Mouse (Mus musculus) intestine, embryonic 16.5 days (tissue): ENCODE measurements around the gene E2f3. TPM values are rescaled to one million over a fixed set of nuclear protein-coding genes. Genes with fewer than 3 reads are reported as not detected.

ENCODE experiments used
- ATAC-seq: fragments of 200-750 bp; cut with Nextera tagmentation; 2 replicates; pipeline ENCODE4 v1.8.0; 2017; ENCODE audit warnings: moderate TSS enrichment, moderate library complexity
- H3K27ac ChIP-seq: fragments of 300-500 bp; sonication (generic); 2 replicates; pipeline ENCODE4 v1.5.1; 2014; ENCODE audit warnings: mild to moderate bottlenecking, low read length
- H3K27me3 ChIP-seq: fragments of 300-500 bp; sonication (generic); replicated peaks from 2 replicates; pipeline ENCODE4 v1.6.1; 2014; ENCODE audit warnings: low read length, control low read depth, mixed read lengths; ENCODE audit not compliant: control insufficient read depth, insufficient read depth
- H3K36me3 ChIP-seq: fragments of 300-500 bp; sonication (generic); 2 replicates; pipeline ENCODE4 v1.6.1; 2014; ENCODE audit warnings: low read length, control low read depth; ENCODE audit not compliant: control insufficient read depth, insufficient read depth
- H3K4me1 ChIP-seq: fragments of 300-500 bp; sonication (generic); 2 replicates; pipeline ENCODE4 v1.6.1; 2014; ENCODE audit warnings: low read length, control low read depth, mixed read lengths; ENCODE audit not compliant: control insufficient read depth, insufficient read depth
- H3K4me2 ChIP-seq: fragments of 300-500 bp; sonication (generic); 2 replicates; pipeline ENCODE4 v1.6.1; 2014; ENCODE audit warnings: low read depth, low read length, control low read depth
- H3K4me3 ChIP-seq: fragments of 300-500 bp; sonication (generic); 2 replicates; pipeline ENCODE4 v1.5.1; 2014; ENCODE audit warnings: mild to moderate bottlenecking, low read length
- H3K9ac ChIP-seq: fragments of 300-500 bp; sonication (generic); 2 replicates; pipeline ENCODE4 v1.6.1; 2014; ENCODE audit warnings: low read depth, low read length
- H3K9me3 ChIP-seq: fragments of 300-500 bp; sonication (generic); 2 replicates; pipeline ENCODE4 v1.6.1; 2016; ENCODE audit warnings: low read length, control low read depth; ENCODE audit not compliant: control insufficient read depth
- WGBS: fragments of 180-500 bp; shearing (Covaris S2); extraction: QIAGEN DNeasy Blood & Tissue Kit; methylation state at CpG from one replicate; pipeline ENCODE4 v1.1.7; 2014; 5-methylcytosine and 5-hydroxymethylcytosine counted together
- polyA plus RNA-seq: library from polyadenylated mRNA; unstranded; fragments of >200 nt; fragmentation: Nextera tagmentation; extraction: Ambion mirVana; gene quantifications from 2 replicates; pipeline ENCODE4 v1.2.1, GENCODE M21; 2015

The E2f3 gene
- polyA plus RNA-seq, 1 experiment from 2014 or later, result 6.7 TPM

GRCm38 (mm10) chr13:29966966-29967365, 18.9 kb downstream of the E2f3 start:
- H3K27ac ChIP-seq, result no peak overlapping the region
- no peaks in the 10 kb centered on the region for H3K27me3 ChIP-seq
- no peak overlapping the region for H3K9ac ChIP-seq
- no peaks in the 10 kb centered on the region for H3K4me1 ChIP-seq
- ATAC-seq, result no peak
- H3K36me3 ChIP-seq, result no peaks in the 10 kb centered on the region
- H3K4me2 ChIP-seq, result no peak overlapping the region
- no peaks in the 10 kb centered on the region for H3K9me3 ChIP-seq
- no peak overlapping the region for H3K4me3 ChIP-seq
- WGBS, result 97% methylated on average over 8 of the region's 8 CpGs

DNA sequence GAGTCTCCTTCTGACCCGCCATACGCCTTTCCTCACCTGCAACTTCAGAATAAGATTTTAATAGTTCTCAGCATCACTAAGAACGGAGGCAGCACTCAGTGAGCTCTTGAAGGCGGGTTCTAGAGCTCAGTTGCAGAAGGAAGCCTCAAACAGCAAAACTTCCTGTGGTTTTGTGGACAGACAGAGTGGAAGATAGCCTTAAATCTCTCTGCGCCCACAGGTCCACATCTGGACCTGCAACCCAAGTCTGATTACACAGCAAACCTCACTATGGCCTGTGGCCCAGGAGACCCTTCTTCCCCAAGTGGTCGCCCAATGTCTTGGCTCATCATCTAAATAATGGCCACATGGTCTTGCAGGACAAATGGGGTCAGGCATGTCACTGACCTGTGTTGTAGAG, 21.8 kb downstream of the E2f3 start:
- no peak overlapping the region for H3K9ac ChIP-seq
- H3K9me3 ChIP-seq, result no peaks in the 10 kb centered on the region
- H3K27ac ChIP-seq, result no peak overlapping the region
- no peak overlapping the region for H3K4me3 ChIP-seq
- H3K4me1 ChIP-seq, result no peaks in the 10 kb centered on the region
- WGBS, result 87% methylated on average over 6 of the region's 6 CpGs
- H3K36me3 ChIP-seq, result no peaks in the 10 kb centered on the region
- H3K27me3 ChIP-seq, result no peaks in the 10 kb centered on the region
- ATAC-seq, result no peak
- H3K4me2 ChIP-seq, result no peak overlapping the region

GRCm38 (mm10) chr13:29960416-29960815, 25.4 kb downstream of the E2f3 start:
- Histone ChIP-seq H3K4me2 (no peak overlapping the region), H3K27me3 (no peaks in the 10 kb centered on the region), H3K9ac (no peak overlapping the region), H3K9me3 (no peaks in the 10 kb centered on the region), H3K36me3 (no peaks in the 10 kb centered on the region), H3K4me3 (no peak overlapping the region), H3K4me1 (no peaks in the 10 kb centered on the region), H3K27ac (no peak overlapping the region)
- 92% methylated on average over 6 of the region's 6 CpGs for WGBS
- no peak for ATAC-seq

DNA sequence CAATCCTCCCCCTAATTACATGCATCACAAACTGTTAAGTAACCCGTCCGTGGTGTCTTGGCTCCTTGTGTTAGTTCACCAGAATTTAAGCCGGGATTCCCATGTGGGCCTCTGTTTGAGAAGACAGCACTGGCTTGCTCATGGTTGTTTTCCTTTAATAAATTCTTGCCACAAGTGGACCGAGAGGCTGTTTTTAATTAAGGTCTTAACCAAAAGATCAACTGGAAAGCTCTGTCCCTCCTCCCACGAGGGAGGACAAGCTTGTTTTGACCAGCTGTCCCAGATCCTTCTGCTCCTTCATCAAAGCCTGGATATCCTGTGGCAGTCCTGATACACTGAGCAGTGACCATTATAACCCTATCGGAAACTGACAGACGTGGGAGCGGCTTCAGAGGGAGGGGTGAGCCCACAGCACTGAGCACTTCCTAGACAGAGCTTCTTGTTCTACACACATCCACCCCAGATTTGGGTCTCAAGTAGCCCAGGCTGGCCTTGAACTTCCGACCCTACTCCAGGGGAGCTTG, 28.1 kb downstream of the E2f3 start:
- Histone ChIP-seq H3K27me3 (no peaks in the 10 kb centered on the region), H3K9me3 (no peaks in the 10 kb centered on the region), H3K36me3 (no peaks in the 10 kb centered on the region; the same call in 1 of the 2 replicates), H3K4me3 (no peak overlapping the region), H3K27ac (no peak overlapping the region), H3K9ac (no peak overlapping the region), H3K4me2 (no peak overlapping the region), H3K4me1 (no peaks in the 10 kb centered on the region)
- ATAC-seq, result 0 out of 2 replicates have a peak, but pooled peaks have one; percentile 44
- WGBS, result 75% methylated on average over 9 of the region's 9 CpGs

DNA sequence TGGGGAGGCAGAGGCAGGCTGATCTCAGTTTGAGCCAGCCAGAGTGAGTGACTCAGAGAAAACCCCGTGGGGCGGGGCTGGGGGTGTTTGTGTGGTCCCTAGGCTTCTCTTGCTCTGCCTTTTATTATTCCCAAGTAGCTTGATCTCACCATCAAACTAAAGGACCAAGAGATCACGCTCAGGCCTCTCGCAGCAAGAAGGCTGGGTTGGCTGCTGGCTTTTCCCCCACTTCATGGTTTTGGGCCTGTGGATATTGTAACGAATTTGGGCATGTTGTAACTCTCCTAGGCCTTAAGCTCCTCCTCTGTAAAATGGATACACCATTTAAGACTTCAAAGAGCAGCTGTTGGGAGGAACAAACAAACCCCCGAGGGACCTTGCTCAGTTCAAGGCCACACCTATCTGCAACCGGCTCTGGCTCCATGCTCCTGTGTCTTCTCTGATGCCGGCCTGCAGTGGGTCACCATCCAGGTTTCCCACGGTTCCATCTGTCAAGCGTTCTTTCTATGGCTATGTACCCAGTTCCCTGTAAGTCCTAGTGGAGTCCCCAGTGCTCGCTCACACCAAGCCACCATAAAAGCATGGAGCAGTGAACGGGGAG, 28.9 kb downstream of the E2f3 start:
- Histone ChIP-seq H3K4me1 (no peaks in the 10 kb centered on the region), H3K36me3 (no peaks in the 10 kb centered on the region; the same call in 1 of the 2 replicates), H3K27ac (no peak overlapping the region), H3K9me3 (no peaks in the 10 kb centered on the region), H3K4me3 (no peak overlapping the region), H3K27me3 (no peaks in the 10 kb centered on the region), H3K9ac (no peak overlapping the region), H3K4me2 (no peak overlapping the region)
- ATAC-seq, result peak; percentile 4; the same call in 1 of the 2 replicates
- 80% methylated on average over 12 of the region's 12 CpGs for WGBS

DNA sequence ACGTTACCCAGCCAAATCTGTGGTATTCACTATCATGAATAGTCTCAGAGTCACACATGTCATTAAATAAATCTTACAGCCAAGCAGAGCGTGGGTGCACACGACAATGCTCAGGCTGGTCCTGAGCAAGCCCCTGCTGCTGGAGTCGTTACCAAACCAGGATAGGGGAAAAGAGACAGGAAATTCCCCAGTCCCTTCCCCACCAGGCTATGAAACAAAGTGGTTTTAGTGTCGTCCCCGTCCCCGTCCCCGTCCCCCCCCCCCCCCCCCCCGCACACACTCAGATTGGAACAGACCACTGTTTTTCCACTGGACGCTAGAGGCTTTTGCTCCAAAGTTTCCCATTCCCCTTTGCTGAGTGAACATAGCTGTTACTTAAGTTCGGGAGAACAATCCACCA, 30.6 kb downstream of the E2f3 start:
- no peak overlapping the region for H3K9ac ChIP-seq
- ATAC-seq, result no peak
- WGBS, result 80% methylated on average over 11 of the region's 11 CpGs
- no peaks in the 10 kb centered on the region for H3K4me1 ChIP-seq
- no peak overlapping the region for H3K27ac ChIP-seq
- H3K36me3 ChIP-seq, result no peaks in the 10 kb centered on the region; the same call in 1 of the 2 replicates
- no peaks in the 10 kb centered on the region for H3K27me3 ChIP-seq
- no peaks in the 10 kb centered on the region for H3K9me3 ChIP-seq
- H3K4me2 ChIP-seq, result no peak overlapping the region
- H3K4me3 ChIP-seq, result no peak overlapping the region

GRCm38 (mm10) chr13:29954741-29955140, 31.1 kb downstream of the E2f3 start:
- Histone ChIP-seq H3K9ac (no peak overlapping the region), H3K9me3 (no peaks in the 10 kb centered on the region), H3K36me3 (no peaks in the 10 kb centered on the region; the same call in 1 of the 2 replicates), H3K4me1 (no peaks in the 10 kb centered on the region), H3K4me2 (no peak overlapping the region), H3K27ac (no peak overlapping the region), H3K4me3 (no peak overlapping the region), H3K27me3 (no peaks in the 10 kb centered on the region)
- 94% methylated on average over 10 of the region's 10 CpGs for WGBS
- no peak for ATAC-seq

DNA sequence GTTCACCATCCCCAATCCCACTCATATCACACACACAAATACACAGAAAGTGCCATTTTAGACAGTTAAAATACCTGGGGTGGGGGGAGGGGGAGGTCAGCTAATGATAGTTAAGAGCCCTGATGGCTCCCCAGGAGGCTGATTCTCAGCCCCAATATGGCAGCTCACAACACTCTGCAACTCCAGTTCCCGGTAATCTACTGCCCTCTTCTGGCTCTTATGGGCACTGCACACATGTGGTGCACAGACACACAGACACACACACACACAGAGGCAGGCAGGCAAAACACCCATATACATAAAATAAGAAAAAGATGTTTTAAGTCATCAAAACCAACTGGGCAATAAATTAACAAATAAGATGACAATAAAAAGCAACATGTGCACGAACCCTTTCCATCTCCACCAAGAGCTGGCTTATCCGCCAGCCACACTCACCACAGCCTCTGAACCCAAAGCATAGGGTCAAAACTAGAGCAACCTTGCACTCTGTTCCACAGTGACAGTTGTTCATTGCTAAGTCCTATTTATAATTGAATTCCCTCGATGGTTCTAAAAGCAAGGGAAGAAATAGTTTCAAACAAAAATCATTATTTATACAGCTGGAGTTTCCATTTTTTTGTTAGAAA, 32.3 kb downstream of the E2f3 start:
- 91% methylated on average over 4 of the region's 4 CpGs for WGBS
- no peak overlapping the region for H3K9ac ChIP-seq
- no peaks in the 10 kb centered on the region for H3K27me3 ChIP-seq
- H3K9me3 ChIP-seq, result no peaks in the 10 kb centered on the region
- no peak for ATAC-seq
- H3K36me3 ChIP-seq, result no peaks in the 10 kb centered on the region; the same call in 1 of the 2 replicates
- H3K4me2 ChIP-seq, result no peak overlapping the region
- H3K4me3 ChIP-seq, result no peak overlapping the region
- no peak overlapping the region for H3K27ac ChIP-seq
- H3K4me1 ChIP-seq, result no peaks in the 10 kb centered on the region

- no peaks in the 10 kb centered on the region for H3K9me3 ChIP-seq
- H3K4me3 ChIP-seq, result no peak overlapping the region
- no peak for ATAC-seq
- no peak overlapping the region for H3K27ac ChIP-seq
- H3K4me2 ChIP-seq, result no peak overlapping the region
- H3K36me3 ChIP-seq, result no peaks in the 10 kb centered on the region
- H3K9ac ChIP-seq, result no peak overlapping the region
- H3K4me1 ChIP-seq, result 0 out of 2 replicates have a peak, but pooled peaks cover 4% of the 10 kb centered on the region
- WGBS, result 83% methylated on average over 8 of the region's 8 CpGs
- H3K27me3 ChIP-seq, result no peaks in the 10 kb centered on the region
Measured at GRCm38 (mm10) chr13:29946045-29946444, 39.8 kb downstream of the E2f3 start.
